Mouse (Mus musculus) liver, embryonic 18 days (tissue): ENCODE data around the gene Irs2. TPM values are rescaled to one million over a fixed set of nuclear protein-coding genes. Genes with fewer than 3 reads are reported as not detected.

ENCODE experiments used
- polyA plus RNA-seq: library from polyadenylated mRNA; depleted of rRNA; stranded (reverse); fragments of >200 nt; gene quantifications from 2 replicates; pipeline ENCODE4 v1.2.3, GENCODE M21; 2012; rRNA removed

Irs2 gene
- polyA plus RNA-seq: 5.4 and 7.3 TPM in 2 replicates

DNA sequence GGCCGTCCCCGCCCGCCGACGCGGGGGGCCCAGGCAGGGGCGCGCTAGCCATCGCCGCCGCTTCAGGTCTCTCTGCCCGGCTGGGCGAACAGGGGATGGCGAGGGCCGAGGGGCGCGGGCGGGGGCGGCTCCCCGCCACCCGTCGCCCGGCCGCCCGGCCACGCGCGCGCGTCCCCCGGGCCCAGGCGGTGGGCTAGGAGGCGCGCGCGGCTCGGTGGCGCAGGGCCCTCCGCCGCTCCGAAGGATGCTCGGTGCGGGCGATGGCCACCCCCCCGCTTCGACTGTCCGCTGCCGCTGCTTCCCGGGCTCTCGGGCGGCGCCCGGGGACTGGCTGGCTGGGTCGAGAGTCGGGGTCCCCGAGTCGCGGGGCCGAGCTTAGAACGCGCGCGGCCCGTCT, at the start of gene Irs2:
Gene Irs2 (minus strand): TSS at position 80 of the 397 bp plus-strand sequence.

